In the genomic region with DNA sequence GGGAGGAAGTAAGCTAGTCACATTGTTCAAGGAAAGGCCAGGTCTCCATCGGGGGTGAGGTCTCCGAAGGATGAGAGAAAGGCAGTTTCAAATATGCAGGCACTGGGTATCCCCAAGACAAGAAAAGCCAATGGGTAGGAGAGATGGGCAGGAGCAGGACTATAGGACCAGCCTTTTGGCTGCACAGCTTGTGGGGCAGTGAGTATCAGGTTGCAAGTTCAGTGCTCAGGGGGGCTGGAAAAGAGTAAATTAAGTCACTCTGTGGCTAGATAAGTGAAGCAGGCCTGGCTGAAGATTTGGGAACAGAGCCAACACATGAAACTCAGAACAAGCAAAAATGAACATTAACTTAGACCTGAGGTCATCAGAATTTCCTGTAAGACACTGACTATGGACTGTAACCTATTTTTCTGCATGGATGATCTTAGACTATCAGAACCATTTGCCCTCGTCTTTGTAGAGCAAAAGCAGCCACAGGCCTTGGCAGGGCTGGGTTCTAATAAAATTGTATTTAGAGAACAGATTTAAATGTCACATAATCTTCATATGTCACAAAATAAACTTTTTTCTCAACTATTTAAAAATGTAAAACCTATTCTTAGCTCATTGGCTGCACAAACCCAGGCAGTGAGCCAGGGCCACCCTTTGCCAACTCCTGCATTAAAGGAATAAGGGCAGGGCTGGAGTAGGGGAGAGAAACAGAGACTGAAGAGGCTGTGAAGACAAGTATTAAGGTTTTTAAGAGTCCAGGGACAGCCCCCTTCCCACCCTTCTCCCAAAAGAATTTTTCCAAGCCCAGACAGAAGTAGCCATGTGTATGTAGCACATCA, we compare ENCODE assay signal across 8 mouse cellular contexts.
A peak's percentile ranks its signal among the peaks of the same experiment; 100 is the strongest.
DNase-seq lines count a peak whose midpoint lies in the region; ATAC-seq and TF ChIP-seq lines count a peak whose summit lies in the region.

No protein-coding gene starts in this region.

- no peaks in the 10 kb centered on the region for H3K9me3 ChIP-seq in heart, embryonic 15.5 days (replicated peaks)
- no peaks in the 10 kb centered on the region for H3K9me3 ChIP-seq in liver, postnatal 0 days (ENCODE audit: low read length)

- no peaks in the 10 kb centered on the region for H3K27me3 ChIP-seq in heart, embryonic 15.5 days
- no peaks in the 10 kb centered on the region for H3K27me3 ChIP-seq in thymus, adult 2 months (ENCODE audit: control insufficient read depth, insufficient read depth, low read length)
- no peaks in the 10 kb centered on the region for H3K27me3 ChIP-seq in liver, postnatal 0 days (ENCODE audit: insufficient read depth, low read length)

- TF ChIP-seq POLR2A in thymus, adult 2 months (IDR thresholded peaks at IDR 0.05; ENCODE audit: control insufficient read depth, extremely low read depth, insufficient read depth, low read length, poor library complexity) = no peak

- peak overlapping the region; percentile 8 for H3K27ac ChIP-seq in heart, embryonic 15.5 days
- H3K27ac ChIP-seq in thymus, adult 2 months (ENCODE audit: control insufficient read depth, insufficient read depth, low read length) = no peak overlapping the region
- H3K27ac ChIP-seq in liver, postnatal 0 days (ENCODE audit: low read depth) = no peak overlapping the region

- H3K9ac ChIP-seq in heart, embryonic 15.5 days = no peak overlapping the region
- no peak overlapping the region for H3K9ac ChIP-seq in liver, postnatal 0 days (replicated peaks)

- H3K4me2 ChIP-seq in heart, embryonic 15.5 days = no peak overlapping the region
- H3K4me2 ChIP-seq in liver, postnatal 0 days (ENCODE audit: low read depth, low read length) = no peak overlapping the region

- H3K36me3 ChIP-seq in heart, embryonic 15.5 days = no peaks in the 10 kb centered on the region
- H3K36me3 ChIP-seq in thymus, adult 2 months (ENCODE audit: control insufficient read depth, insufficient read depth, low read length) = no peaks in the 10 kb centered on the region
- no peaks in the 10 kb centered on the region for H3K36me3 ChIP-seq in liver, postnatal 0 days (replicated peaks; ENCODE audit: insufficient read depth, low read length)

- no peak overlapping the region for H3K4me3 ChIP-seq in heart, embryonic 15.5 days
- no peak overlapping the region for H3K4me3 ChIP-seq in thymus, adult 2 months (ENCODE audit: control insufficient read depth, insufficient read depth, low read length)
- H3K4me3 ChIP-seq in liver, postnatal 0 days (ENCODE audit: low read depth, low read length) = no peak overlapping the region

- DNase-seq in cerebellum, postnatal 36 days = peak; percentile 36 to 48
- no peak for DNase-seq in cerebellum, adult 9-10 months
- peak; percentile 9 for DNase-seq in 3T3-L1 (ENCODE audit: low read depth, low spot score)
- peak; percentile 66 for DNase-seq in layer of hippocampus, adult 9-11 months
- DNase-seq in thymus, adult 2 months = no peak
- no peak for DNase-seq in liver, postnatal 0 days
- no peak for DNase-seq in thymus, postnatal 10 days (ENCODE audit: low spot score in 2 of 2)

- H3K4me1 ChIP-seq in heart, embryonic 15.5 days (replicated peaks) = 0 out of 2 replicates have a peak, but pooled peaks cover 8% of the 10 kb centered on the region
- no peaks in the 10 kb centered on the region for H3K4me1 ChIP-seq in thymus, adult 2 months (replicated peaks; ENCODE audit: control insufficient read depth, insufficient read depth, low read length)
- H3K4me1 ChIP-seq in liver, postnatal 0 days (ENCODE audit: insufficient read depth) = no peaks in the 10 kb centered on the region

- TF ChIP-seq EP300 in liver, postnatal 0 days (IDR thresholded peaks at IDR 0.05; ENCODE audit: low read depth) = no peak

- no peak for ATAC-seq in heart, embryonic 15.5 days (replicated peaks; ENCODE audit: insufficient number of reproducible peaks, insufficient read depth, low FRiP score, low read depth)
- ATAC-seq in liver, postnatal 0 days = no peak

- 69% methylated on average over 3 of the region's 3 CpGs for WGBS in heart, embryonic 15.5 days
- WGBS in thymus, adult 2 months = 88% methylated on average over 3 of the region's 3 CpGs
- WGBS in liver, postnatal 0 days (ENCODE audit: insufficient replicate concordance) = 57% methylated on average over 3 of the region's 3 CpGs

- TF ChIP-seq CTCF in thymus, adult 2 months (IDR thresholded peaks at IDR 0.05; ENCODE audit: borderline replicate concordance, control insufficient read depth, extremely low read depth, insufficient read depth, low read length, poor library complexity) = no peak
- TF ChIP-seq CTCF in liver, postnatal 0 days (IDR thresholded peaks at IDR 0.05; ENCODE audit: low read depth) = no peak

Comparison
In these comparisons a context has a peak if more than half of its experiments do, and no peak if none do; other contexts are left out.
1. DNase-seq: peak in cerebellum, postnatal 36 days (2 of 2), 3T3-L1 (single experiment) and layer of hippocampus, adult 9-11 months (single experiment); none in cerebellum, adult 9-10 months (single experiment), thymus, adult 2 months (single experiment), liver, postnatal 0 days (single experiment) and thymus, postnatal 10 days (0 of 2).